Mouse (Mus musculus): ENCODE data around the gene Ppp2r5d. TPM values are rescaled to one million over a fixed set of nuclear protein-coding genes. Genes with fewer than 3 reads are reported as not detected.

The Ppp2r5d gene
- polyA plus RNA-seq, 2 experiments, result 83.2 to 115 TPM

DNA sequence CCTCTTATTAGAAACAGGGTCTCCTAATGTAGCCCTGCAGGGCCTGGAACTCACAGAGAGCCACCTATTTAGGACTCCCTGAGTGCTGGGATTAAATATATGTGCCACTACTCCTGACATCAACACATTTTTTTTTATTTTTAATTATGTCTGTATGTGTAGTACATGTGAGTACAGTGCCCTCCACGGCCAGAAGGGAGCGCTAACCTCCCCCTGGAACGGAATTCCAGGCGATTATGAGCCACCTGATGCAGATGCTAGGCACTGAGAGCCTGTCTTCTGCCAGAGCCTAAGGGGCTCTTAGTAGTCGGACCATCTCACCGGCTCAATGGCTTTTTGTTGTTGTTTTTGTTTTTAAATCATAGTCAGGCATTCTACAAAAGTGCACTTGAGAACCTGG is 23.1 kb upstream of the Ppp2r5d start:
- no peak overlapping the region for H3K27ac ChIP-seq (replicated peaks; ENCODE audit: low read depth, low read length)
- TF ChIP-seq POLR2A (IDR thresholded peaks at IDR 0.05; ENCODE audit: borderline replicate concordance, extremely low read depth, insufficient read depth, insufficient read length), result no peak
- peaks cover 33% of the 10 kb centered on the region for H3K36me3 ChIP-seq (ENCODE audit: control insufficient read depth, insufficient read depth, low read length)
- no peaks in the 10 kb centered on the region for H3K4me1 ChIP-seq (ENCODE audit: control insufficient read depth, insufficient read depth, low read length)
- no peak overlapping the region for H3K9ac ChIP-seq (ENCODE audit: low read depth, low read length, severe bottlenecking)
- 39% methylated on average over 6 of the region's 6 CpGs for WGBS
- H3K9me3 ChIP-seq (ENCODE audit: control insufficient read depth, low read length), result no peaks in the 10 kb centered on the region
- ATAC-seq (ENCODE audit: low FRiP score, low read depth) (no peak), DNase-seq (ENCODE audit: low spot score) (no peak)
- no peak overlapping the region for H3K4me2 ChIP-seq (replicated peaks; ENCODE audit: low read depth, low read length, severe bottlenecking)
- no peaks in the 10 kb centered on the region for H3K27me3 ChIP-seq (ENCODE audit: control insufficient read depth, insufficient read depth, low read length)
- no peak overlapping the region for H3K4me3 ChIP-seq (replicated peaks; ENCODE audit: low read length)

- no peak overlapping the region for H3K27ac ChIP-seq (replicated peaks; ENCODE audit: low read depth, low read length)
- no peak overlapping the region for H3K4me2 ChIP-seq (replicated peaks; ENCODE audit: low read depth, low read length, severe bottlenecking)
- no peaks in the 10 kb centered on the region for H3K4me1 ChIP-seq (ENCODE audit: control insufficient read depth, insufficient read depth, low read length)
- H3K36me3 ChIP-seq (ENCODE audit: control insufficient read depth, insufficient read depth, low read length), result peaks cover 39% of the 10 kb centered on the region
- no peaks in the 10 kb centered on the region for H3K9me3 ChIP-seq (ENCODE audit: control insufficient read depth, low read length)
- 88% methylated on average over 11 of the region's 11 CpGs for WGBS
- no peaks in the 10 kb centered on the region for H3K27me3 ChIP-seq (ENCODE audit: control insufficient read depth, insufficient read depth, low read length)
- H3K4me3 ChIP-seq (replicated peaks; ENCODE audit: low read length), result no peak overlapping the region
- TF ChIP-seq POLR2A (IDR thresholded peaks at IDR 0.05; ENCODE audit: borderline replicate concordance, extremely low read depth, insufficient read depth, insufficient read length), result no peak
- DNase-seq (ENCODE audit: low spot score), result no peak
- H3K9ac ChIP-seq (ENCODE audit: low read depth, low read length, severe bottlenecking), result no peak overlapping the region
- no peak for ATAC-seq (ENCODE audit: low FRiP score, low read depth)
Observed at GRCm38 (mm10) chr17:46727271-46727670, 22.4 kb upstream of the Ppp2r5d start.

DNA sequence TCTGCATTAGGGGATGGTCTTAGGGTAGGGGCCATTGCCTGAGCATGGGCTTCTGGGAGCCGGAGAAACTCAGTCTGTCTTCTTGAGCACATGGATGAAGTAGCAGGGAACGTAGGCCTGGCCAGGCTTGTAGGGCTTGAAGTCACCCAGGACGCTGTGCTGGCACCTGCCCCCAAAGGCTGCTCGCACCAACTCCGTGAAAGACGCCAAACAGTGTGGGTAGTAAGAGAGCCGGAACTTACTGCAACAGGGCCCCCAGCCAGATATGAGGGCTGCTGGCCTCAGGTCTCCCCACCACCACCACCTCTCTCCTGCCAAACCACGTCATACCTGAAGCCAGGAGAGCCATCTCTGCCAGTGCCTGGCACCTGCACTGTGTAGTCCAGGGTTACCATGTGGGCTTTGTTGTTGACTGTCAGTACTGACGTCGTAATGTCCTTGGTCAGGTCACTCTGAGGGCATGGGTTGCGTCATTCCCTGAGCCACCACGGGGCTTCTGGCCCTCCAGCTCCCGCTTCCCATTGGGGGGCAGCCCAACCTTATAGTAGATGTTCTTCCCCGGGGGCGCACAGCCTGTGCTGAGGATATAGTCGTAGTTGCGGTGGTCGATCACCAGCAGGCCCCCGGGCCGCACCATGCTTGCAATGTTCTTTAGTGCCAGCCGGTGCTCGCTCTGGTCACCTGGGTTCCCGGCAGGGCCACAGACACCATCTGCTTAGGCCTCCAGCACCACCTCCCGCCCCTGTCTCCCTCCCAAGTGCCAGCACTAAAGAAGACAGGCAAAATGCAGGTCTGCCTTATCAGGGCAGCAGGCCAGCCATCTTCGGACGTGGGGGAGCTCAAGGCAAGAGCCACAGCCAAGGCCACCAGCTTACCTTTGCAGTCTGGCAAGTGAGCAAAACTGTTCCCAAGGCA is 21.1 kb upstream of the Ppp2r5d start:
- H3K4me1 ChIP-seq (ENCODE audit: control insufficient read depth, insufficient read depth, low read length), result no peaks in the 10 kb centered on the region
- no peak overlapping the region for H3K9ac ChIP-seq (ENCODE audit: low read depth, low read length, severe bottlenecking)
- no peaks in the 10 kb centered on the region for H3K9me3 ChIP-seq (ENCODE audit: control insufficient read depth, low read length)
- DNase-seq (ENCODE audit: low spot score) (no peak), ATAC-seq (ENCODE audit: low FRiP score, low read depth) (no peak)
- TF ChIP-seq POLR2A (IDR thresholded peaks at IDR 0.05; ENCODE audit: borderline replicate concordance, extremely low read depth, insufficient read depth, insufficient read length), result no peak
- H3K4me2 ChIP-seq (replicated peaks; ENCODE audit: low read depth, low read length, severe bottlenecking), result no peak overlapping the region
- no peaks in the 10 kb centered on the region for H3K27me3 ChIP-seq (ENCODE audit: control insufficient read depth, insufficient read depth, low read length)
- no peak overlapping the region for H3K4me3 ChIP-seq (replicated peaks; ENCODE audit: low read length)
- H3K27ac ChIP-seq (replicated peaks; ENCODE audit: low read depth, low read length), result no peak overlapping the region
- 90% methylated on average over 26 of the region's 26 CpGs for WGBS
- peaks cover 51% of the 10 kb centered on the region for H3K36me3 ChIP-seq (ENCODE audit: control insufficient read depth, insufficient read depth, low read length)

DNA sequence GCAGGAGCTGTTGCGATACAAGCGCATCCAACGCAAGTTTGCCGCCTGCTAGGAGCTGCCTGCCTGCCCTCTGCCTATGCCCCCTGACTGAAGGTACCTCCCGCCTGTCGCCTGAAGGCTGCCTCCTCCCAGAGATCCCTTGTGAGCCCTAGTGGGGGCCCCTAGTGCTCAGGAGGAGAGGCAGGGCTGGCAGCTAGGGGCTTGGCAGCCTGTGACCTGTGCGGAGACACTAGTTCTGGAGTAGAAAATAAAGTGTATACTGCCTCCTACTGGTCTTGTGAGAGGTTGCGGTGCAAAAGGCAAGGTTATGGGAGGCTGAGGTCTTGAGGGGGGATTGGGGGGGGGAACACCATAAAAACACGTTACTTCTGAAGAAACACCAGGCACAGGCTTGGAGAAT is 20.4 kb upstream of the Ppp2r5d start:
- Histone ChIP-seq H3K4me3 (replicated peaks; ENCODE audit: low read length) (no peak overlapping the region), H3K9me3 (ENCODE audit: control insufficient read depth, low read length) (no peaks in the 10 kb centered on the region), H3K27ac (replicated peaks; ENCODE audit: low read depth, low read length) (no peak overlapping the region), H3K9ac (ENCODE audit: low read depth, low read length, severe bottlenecking) (no peak overlapping the region), H3K36me3 (ENCODE audit: control insufficient read depth, insufficient read depth, low read length) (peaks cover 58% of the 10 kb centered on the region), H3K4me1 (ENCODE audit: control insufficient read depth, insufficient read depth, low read length) (no peaks in the 10 kb centered on the region), H3K4me2 (replicated peaks; ENCODE audit: low read depth, low read length, severe bottlenecking) (no peak overlapping the region), H3K27me3 (ENCODE audit: control insufficient read depth, insufficient read depth, low read length) (no peaks in the 10 kb centered on the region)
- DNase-seq (ENCODE audit: low spot score), result no peak
- WGBS, result 47% methylated on average over 9 of the region's 9 CpGs
- TF ChIP-seq POLR2A (IDR thresholded peaks at IDR 0.05; ENCODE audit: borderline replicate concordance, extremely low read depth, insufficient read depth, insufficient read length), result no peak
- ATAC-seq (ENCODE audit: low FRiP score, low read depth), result no peak

- H3K27ac ChIP-seq (replicated peaks; ENCODE audit: low read depth, low read length), result no peak overlapping the region
- H3K4me3 ChIP-seq (replicated peaks; ENCODE audit: low read length), result no peak overlapping the region
- H3K4me1 ChIP-seq (ENCODE audit: control insufficient read depth, insufficient read depth, low read length), result no peaks in the 10 kb centered on the region
- TF ChIP-seq POLR2A (IDR thresholded peaks at IDR 0.05; ENCODE audit: borderline replicate concordance, extremely low read depth, insufficient read depth, insufficient read length), result no peak
- no peaks in the 10 kb centered on the region for H3K27me3 ChIP-seq (ENCODE audit: control insufficient read depth, insufficient read depth, low read length)
- 88% methylated on average over 14 of the region's 20 CpGs for WGBS
- H3K9me3 ChIP-seq (ENCODE audit: control insufficient read depth, low read length), result no peaks in the 10 kb centered on the region
- DNase-seq (ENCODE audit: low spot score), result no peak
- no peak overlapping the region for H3K4me2 ChIP-seq (replicated peaks; ENCODE audit: low read depth, low read length, severe bottlenecking)
- no peak overlapping the region for H3K9ac ChIP-seq (ENCODE audit: low read depth, low read length, severe bottlenecking)
- ATAC-seq (ENCODE audit: low FRiP score, low read depth), result no peak
- peaks cover 59% of the 10 kb centered on the region for H3K36me3 ChIP-seq (ENCODE audit: control insufficient read depth, insufficient read depth, low read length)
Observed at GRCm38 (mm10) chr17:46724477-46725084, 19.7 kb upstream of the Ppp2r5d start.
